Mouse (Mus musculus) embryonic stem cell, embryonic (primary cell): ENCODE results near the gene Nog.

ENCODE experiments used
- CTCF ChIA-PET, 4 experiments: fragments of 300-600 bp in 2 of 4; fragments of 350-600 bp in 2 of 4; sonication (Branson Sonifier 250); formaldehyde crosslinking; loops; one replicate each; lab custom pipeline; 2022; ENCODE audit warnings: inconsistent platforms in 2 of 4; lab: Charles Lee
- POLR2A ChIA-PET, 4 experiments: fragments of 300-600 bp in 2 of 4; fragments of 350-600 bp in 2 of 4; sonication (Branson Sonifier 250); formaldehyde crosslinking; loops; one replicate each; lab custom pipeline; 2022; ENCODE audit warnings: antibody characterized with exemption in 4 of 4, inconsistent platforms in 1 of 4; lab: Charles Lee

Gene Nog

DNA sequence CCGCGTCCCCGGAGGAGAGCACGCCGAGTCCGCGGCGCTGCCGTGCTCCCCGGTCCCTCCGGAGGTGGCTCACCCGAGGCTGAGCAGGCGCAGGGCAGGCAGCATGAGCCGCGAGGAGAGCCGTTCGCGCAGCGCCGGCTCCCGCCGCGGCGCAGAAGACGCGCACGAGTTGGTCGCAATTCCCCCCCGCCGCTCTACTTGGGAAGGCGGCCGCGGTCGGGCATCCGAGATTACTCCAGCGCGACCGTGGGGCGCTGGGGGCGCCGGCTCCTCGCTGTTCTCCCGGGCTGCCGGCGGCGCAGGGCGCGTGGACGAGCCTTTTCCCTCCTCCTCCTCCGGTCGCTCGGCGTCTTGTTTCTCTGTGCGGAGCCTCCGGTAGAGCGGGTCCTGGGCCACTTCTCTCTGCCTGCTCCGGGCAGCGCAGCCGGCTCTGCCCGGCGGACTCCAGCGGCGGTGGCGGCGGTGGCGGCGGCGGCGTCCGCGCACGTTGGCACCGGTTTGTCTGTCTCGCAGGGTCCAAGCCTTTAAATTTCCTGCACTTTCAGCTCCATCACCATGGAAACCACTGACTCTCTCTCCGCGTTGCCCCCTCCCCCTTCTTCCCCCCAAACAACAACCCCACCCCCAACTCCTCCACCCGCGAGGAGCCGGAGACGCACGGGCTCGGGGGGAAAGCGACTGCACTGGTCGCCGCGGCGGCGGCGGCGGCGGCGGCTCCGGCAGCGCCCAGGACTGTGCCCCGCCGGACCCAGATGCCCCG, at the start of gene Nog:
Gene Nog, minus strand, starts transcription at position 277 of the 760 bp plus-strand sequence.
- POLR2A ChIA-PET: interaction anchor here in 3 of 4 experiments (0.6 to 1.6 kb wide), 13 partner anchors 19 to 979 kb away, joined by 3 to 7 read pairs (median 4); no protein-coding TSS in a partner anchor
- CTCF ChIA-PET: interaction anchor here (0.5 to 2.6 kb wide), 20 partner anchors 10 to 678 kb away, joined by 3 to 37 read pairs (median 4); no protein-coding TSS in a partner anchor

DNA sequence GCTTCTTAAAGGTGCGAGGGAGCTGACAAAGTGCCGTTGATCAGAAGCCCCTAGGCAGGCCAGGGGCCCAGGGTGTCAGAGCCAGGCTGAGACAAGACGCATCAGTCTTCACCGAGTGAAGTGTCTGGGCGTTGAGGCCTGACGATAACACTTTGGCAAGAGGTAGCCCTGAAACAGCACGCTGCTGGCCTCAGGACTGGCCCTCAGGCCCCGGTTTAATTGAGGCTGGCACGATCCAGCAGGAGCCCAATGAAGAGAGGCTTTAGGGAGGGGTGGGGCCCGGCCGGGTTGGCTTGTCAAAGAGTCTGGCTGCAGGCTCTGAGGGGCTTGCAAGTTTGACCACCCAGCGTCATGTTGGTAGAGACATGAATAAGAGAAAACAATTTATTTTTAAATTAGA, 38.1 kb upstream of the Nog start:
- CTCF ChIA-PET: interaction anchor here in 1 of 4 experiments (0.5 kb wide), 1 partner anchor 37 kb away, joined by 4 read pairs; no protein-coding TSS in a partner anchor
- POLR2A ChIA-PET: no interaction called here

GRCm38 (mm10) chr11:89339783-89340182, 37.7 kb upstream of the Nog start:
- ChIA-PET POLR2A (no interaction called here), CTCF (no interaction called here)

GRCm38 (mm10) chr11:89337910-89338309, 35.8 kb upstream of the Nog start:
- CTCF ChIA-PET: no interaction called here
- POLR2A ChIA-PET: no interaction called here

GRCm38 (mm10) chr11:89327089-89327881, 25.2 kb upstream of the Nog start:
- ChIA-PET POLR2A (no interaction called here), CTCF (interaction anchor here in 2 of 4 experiments (0.6 to 0.7 kb wide), 3 partner anchors 162 to 192 kb away, joined by 3 to 4 read pairs (median 4); no protein-coding TSS in a partner anchor)

- POLR2A ChIA-PET: interaction anchor here in 1 of 4 experiments (2.0 kb wide), 1 partner anchor 12 kb away, joined by 6 read pairs; no protein-coding TSS in a partner anchor
These were observed 19.6 kb upstream of the Nog start for GRCm38 (mm10) chr11:89321775-89322174.

GRCm38 (mm10) chr11:89319675-89320074, 17.5 kb upstream of the Nog start:
- ChIA-PET POLR2A (interaction anchor here in 1 of 4 experiments (2.0 kb wide), 1 partner anchor 10 kb away, joined by 6 read pairs; no protein-coding TSS in a partner anchor), CTCF (no interaction called here)

More at GRCm38 (mm10) chr11:89321775-89322174, 19.6 kb upstream of the Nog start:
- CTCF ChIA-PET: no interaction called here

GRCm38 (mm10) chr11:89318324-89318723, 16.2 kb upstream of the Nog start:
- ChIA-PET CTCF (interaction anchor here in 1 of 4 experiments (0.5 kb wide), 1 partner anchor 15 kb away, joined by 3 read pairs; no protein-coding TSS in a partner anchor), POLR2A (no interaction called here)

DNA sequence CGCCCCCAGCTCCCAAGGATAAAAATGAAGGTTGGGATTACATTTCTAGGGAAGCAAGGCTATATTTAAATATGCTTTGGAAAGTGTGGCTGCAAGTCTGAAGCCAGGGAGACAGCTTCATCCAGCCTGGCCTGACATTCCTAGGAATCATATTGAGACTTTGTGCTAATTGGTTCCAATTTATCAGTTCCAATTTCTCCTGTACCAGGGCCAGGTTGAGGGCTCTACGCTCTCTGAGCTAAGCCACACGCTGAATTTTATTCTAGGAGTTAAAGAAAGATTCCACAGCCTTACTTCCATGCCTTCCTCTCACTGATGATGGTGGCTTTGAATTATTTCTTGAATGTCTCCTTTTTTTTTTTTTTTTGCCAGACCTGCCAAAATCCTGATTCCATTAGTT, 15.6 kb upstream of the Nog start:
- POLR2A ChIA-PET: interaction anchor here in 2 of 4 experiments (0.6 kb wide), 3 partner anchors 109 to 227 kb away, joined by 3 to 4 read pairs (median 3); no protein-coding TSS in a partner anchor
- CTCF ChIA-PET: no interaction called here

GRCm38 (mm10) chr11:89314374-89314773, 12.2 kb upstream of the Nog start:
- ChIA-PET CTCF (interaction anchor here in 2 of 4 experiments (0.6 to 1.4 kb wide), 2 partner anchors 11 to 705 kb away, joined by 3 read pairs; no protein-coding TSS in a partner anchor), POLR2A (no interaction called here)

DNA sequence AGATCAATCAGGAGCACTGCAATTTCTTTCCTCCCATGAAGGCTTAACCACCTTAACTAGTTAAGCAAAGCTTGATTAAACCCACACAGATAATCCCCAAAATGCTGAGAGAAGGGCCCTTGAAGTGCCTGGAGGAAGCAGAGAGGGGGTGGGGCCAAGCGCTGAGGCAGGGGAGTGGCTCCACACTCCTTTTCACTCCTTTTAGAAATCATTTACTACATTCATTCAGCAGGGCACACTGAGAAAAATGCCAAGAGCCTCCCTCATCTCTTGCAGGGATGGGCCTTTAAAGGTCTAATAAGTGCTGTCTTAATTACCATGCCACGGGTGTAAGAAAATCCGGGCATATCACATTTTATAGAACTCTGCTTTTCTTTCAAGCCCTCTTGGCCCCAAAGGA, 10.2 kb upstream of the Nog start:
- ChIA-PET CTCF (no interaction called here), POLR2A (no interaction called here)

GRCm38 (mm10) chr11:89310217-89310616, 8.1 kb upstream of the Nog start:
- ChIA-PET CTCF (no interaction called here), POLR2A (interaction anchor here in 1 of 4 experiments (1.8 kb wide), 1 partner anchor 10 kb away, joined by 6 read pairs; no protein-coding TSS in a partner anchor)

DNA sequence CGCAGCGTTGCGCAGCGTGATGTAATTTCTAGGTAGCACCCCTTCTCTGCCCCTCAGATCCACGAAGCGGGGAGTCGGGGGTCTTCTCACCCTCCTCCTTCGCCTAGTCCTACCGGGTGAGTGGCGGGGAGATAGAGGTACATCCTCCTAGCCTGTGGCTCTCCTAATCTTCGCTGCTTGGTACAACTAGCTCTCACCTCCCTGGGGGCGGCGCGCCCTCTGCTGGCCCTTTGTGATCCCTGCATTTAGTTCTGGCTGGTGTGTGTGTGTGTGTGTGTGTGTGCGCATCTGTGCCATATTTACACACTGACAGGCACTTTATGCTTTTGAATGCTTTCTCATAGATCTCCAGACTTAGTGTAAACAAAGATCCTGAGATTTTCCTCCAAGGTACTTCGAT, 1.3 kb upstream of the Nog start:
- ChIA-PET CTCF (interaction anchor here (0.6 to 2.6 kb wide), 51 partner anchors 10 to 881 kb away, joined by 3 to 37 read pairs (median 4); no protein-coding TSS in a partner anchor), POLR2A (interaction anchor here in 3 of 4 experiments (0.6 to 1.6 kb wide), 13 partner anchors 20 to 1221 kb away, joined by 3 to 6 read pairs (median 3); no protein-coding TSS in a partner anchor)

DNA sequence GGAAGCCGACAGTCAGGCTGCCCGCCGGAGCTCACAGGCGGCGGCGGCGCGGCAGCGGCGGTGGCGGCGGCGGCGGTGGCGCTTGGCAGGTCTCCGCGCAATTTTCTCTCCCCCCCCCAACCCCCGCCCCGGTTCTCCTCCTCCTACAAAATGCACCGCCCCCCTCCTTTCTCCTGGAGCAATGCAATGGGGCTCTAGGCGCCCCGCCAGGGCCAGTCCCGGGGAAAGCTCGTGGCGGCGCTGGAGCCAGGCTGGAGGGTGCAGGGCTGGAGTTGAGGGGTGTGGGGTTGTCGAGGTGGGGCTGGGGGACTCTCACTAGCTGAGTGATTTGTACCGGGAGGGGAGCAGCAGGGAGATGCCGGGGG, 666 bp upstream of the Nog start:
- POLR2A ChIA-PET: interaction anchor here in 3 of 4 experiments (0.6 to 1.6 kb wide), 13 partner anchors 19 to 979 kb away, joined by 3 to 5 read pairs (median 4); no protein-coding TSS in a partner anchor
- CTCF ChIA-PET: interaction anchor here (0.5 to 2.6 kb wide), 56 partner anchors 10 to 882 kb away, joined by 3 to 37 read pairs (median 3); no protein-coding TSS in a partner anchor

DNA sequence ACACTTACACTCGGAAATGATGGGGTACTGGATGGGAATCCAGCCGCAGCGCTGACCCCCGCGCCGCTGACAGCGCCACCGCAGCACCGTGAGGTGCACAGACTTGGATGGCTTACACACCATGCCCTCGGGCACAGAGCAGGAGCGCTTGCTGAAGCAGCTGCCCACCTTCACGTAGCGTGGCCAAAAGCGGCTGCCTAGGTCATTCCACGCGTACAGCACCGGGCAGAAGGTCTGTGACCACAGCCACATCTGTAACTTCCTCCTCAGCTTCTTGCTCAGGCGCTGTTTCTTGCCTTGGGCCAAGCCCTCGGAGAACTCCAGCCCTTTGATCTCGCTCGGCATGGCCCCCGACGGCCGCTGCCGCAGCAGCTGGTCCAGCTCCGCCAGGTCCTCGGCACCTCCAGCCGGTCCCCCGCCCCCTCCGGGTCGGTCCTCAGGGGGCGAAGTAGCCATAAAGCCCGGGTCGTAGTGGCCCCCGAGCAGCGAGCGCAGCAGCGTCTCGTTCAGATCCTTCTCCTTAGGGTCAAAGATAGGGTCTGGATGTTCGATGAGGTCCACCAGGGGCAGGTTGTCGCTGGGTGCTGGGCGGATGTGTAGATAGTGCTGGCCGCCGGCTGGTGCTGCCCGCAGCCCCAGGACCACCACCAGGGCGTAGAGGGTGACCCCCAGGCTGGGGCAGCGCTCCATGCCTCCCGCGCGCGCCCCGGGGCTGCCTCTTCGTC, 639 bp downstream of the Nog start:
- ChIA-PET CTCF (interaction anchor here in 1 of 4 experiments (0.7 kb wide), 1 partner anchor 236 kb away, joined by 3 read pairs; no protein-coding TSS in a partner anchor), POLR2A (interaction anchor here in 2 of 4 experiments (0.6 to 1.5 kb wide), 4 partner anchors 85 to 233 kb away, joined by 3 to 6 read pairs (median 4); no protein-coding TSS in a partner anchor)

DNA sequence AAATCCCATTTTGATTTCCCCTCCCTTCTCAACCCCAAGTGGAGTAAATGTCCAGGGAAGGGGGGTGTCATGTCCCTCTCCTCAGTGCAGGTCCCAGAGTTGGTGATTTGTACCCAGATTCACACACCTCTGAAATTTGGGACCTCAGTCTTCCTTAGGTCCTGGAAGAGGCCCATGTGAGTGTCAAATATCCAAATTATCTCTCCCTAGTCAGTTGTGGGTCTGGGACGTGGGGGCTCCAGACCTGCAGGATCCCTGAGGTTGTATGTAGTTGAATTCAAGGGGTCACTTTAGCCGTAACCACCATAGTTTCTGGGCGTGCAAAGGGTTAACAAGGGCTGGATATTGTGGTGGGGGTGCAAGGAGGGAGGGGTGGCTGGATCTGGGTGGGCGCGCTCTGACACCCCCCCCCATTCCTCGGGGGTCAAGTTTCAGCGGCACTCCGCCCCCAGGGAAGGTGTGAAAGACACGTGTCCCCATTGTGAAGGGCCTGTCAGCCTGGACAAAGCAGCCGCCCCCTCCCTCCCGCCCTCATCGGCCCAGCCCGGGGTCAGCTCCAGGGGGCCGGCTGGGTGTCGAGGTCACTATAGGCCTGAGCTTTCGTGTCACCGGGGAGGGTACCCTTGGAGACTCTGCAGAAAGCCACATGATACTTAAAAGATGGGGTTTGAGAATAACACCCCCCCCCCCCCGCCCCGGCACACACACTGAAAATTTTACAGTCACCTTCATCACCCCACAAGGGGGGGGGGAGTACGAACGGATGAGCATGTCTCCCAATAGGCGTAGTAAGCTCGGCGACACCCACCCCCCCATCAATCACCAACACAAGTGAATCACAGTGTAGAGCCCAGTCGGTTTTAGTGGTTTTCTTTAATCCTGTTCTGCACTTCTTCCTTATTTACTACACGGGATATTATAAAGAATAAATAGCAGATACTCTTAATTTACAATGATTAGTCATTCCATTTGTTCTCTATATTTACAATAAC, 2.1 kb downstream of the Nog start:
- POLR2A ChIA-PET: interaction anchor here in 1 of 4 experiments (0.6 kb wide), 3 partner anchors 26 to 136 kb away, joined by 3 to 6 read pairs (median 4); no protein-coding TSS in a partner anchor

More for the DNA sequence above, 2.1 kb downstream of the Nog start:
- CTCF ChIA-PET: interaction anchor here in 1 of 4 experiments (0.5 kb wide), 1 partner anchor 122 kb away, joined by 3 read pairs; no protein-coding TSS in a partner anchor
